ENCODE assay signal across 15 mouse cellular contexts in genomic region chr16:22100067-22100466, GRCm38 (mm10).
DNase-seq lines count a peak whose midpoint lies in the region; ATAC-seq and TF ChIP-seq lines count a peak whose summit lies in the region.
"Had no signal": no experiment of that assay in that cellular context is flagged by ENCODE, and none has a peak within 500 bp of the region (broad histone marks: within the 10 kb centered on the region; RNA-seq: fewer than 3 reads in every experiment).

No protein-coding gene starts in this region.

- no peak for DNase-seq in forebrain, postnatal 0 days
- no peak for DNase-seq in forebrain, embryonic 14.5 days (ENCODE audit: low spot score)
- DNase-seq in kidney, postnatal 0 days (ENCODE audit: low spot score), result no peak
- no peak for DNase-seq in kidney, postnatal 14 days
- peak; percentile 13 for DNase-seq in retina, postnatal 1 day
- no peak for DNase-seq in retina, embryonic 14.5 days (ENCODE audit: low spot score)
- DNase-seq in embryo, embryonic 10.5 days (ENCODE audit: low spot score), result no peak
- no peak for DNase-seq in frontal cortex, adult 2 months (ENCODE audit: extremely low spot score in 1 of 2, low spot score in 1 of 2)
- DNase-seq: cerebellum, postnatal 14 days; kidney, adult 18-20 months; lung, postnatal 14 days; right cerebral cortex, postnatal 4 days; thymus, postnatal 4 days had no signal

- no peak overlapping the region for H3K9ac ChIP-seq in forebrain, postnatal 0 days
- no peak overlapping the region for H3K9ac ChIP-seq in forebrain, embryonic 14.5 days (ENCODE audit: low read length)
- no peak overlapping the region for H3K9ac ChIP-seq in kidney, postnatal 0 days (ENCODE audit: low read depth, low read length)
- H3K9ac ChIP-seq: heart, embryonic 13.5 days; liver, embryonic 12.5 days had no signal

- no peak overlapping the region for H3K27ac ChIP-seq in forebrain, postnatal 0 days (ENCODE audit: low read depth, low read length)
- H3K27ac ChIP-seq in forebrain, embryonic 14.5 days (ENCODE audit: low read depth, low read length), result no peak overlapping the region
- H3K27ac ChIP-seq in kidney, postnatal 0 days, result no peak overlapping the region
- H3K27ac ChIP-seq: heart, embryonic 13.5 days; liver, embryonic 12.5 days had no signal

- H3K36me3 ChIP-seq in forebrain, postnatal 0 days (ENCODE audit: insufficient read depth), result no peaks in the 10 kb centered on the region
- H3K36me3 ChIP-seq in forebrain, embryonic 14.5 days (ENCODE audit: control insufficient read depth, insufficient read depth, low read length), result no peaks in the 10 kb centered on the region
- no peaks in the 10 kb centered on the region for H3K36me3 ChIP-seq in kidney, postnatal 0 days (ENCODE audit: insufficient read depth, low read length)
- H3K36me3 ChIP-seq: liver, embryonic 12.5 days had no signal

- H3K27me3 ChIP-seq in forebrain, postnatal 0 days (ENCODE audit: insufficient read depth, low read length), result no peaks in the 10 kb centered on the region
- H3K27me3 ChIP-seq in forebrain, embryonic 14.5 days (replicated peaks; ENCODE audit: control insufficient read depth, insufficient read depth, low read length), result no peaks in the 10 kb centered on the region
- H3K27me3 ChIP-seq in kidney, postnatal 0 days (ENCODE audit: insufficient read depth, low read length), result no peaks in the 10 kb centered on the region
- H3K27me3 ChIP-seq: heart, embryonic 13.5 days; liver, embryonic 12.5 days had no signal

- H3K4me3 ChIP-seq in forebrain, postnatal 0 days (ENCODE audit: low read depth, low read length), result no peak overlapping the region
- H3K4me3 ChIP-seq in forebrain, embryonic 14.5 days (ENCODE audit: low read depth, low read length), result no peak overlapping the region
- H3K4me3 ChIP-seq in kidney, postnatal 0 days (replicated peaks; ENCODE audit: low read depth, low read length), result no peak overlapping the region
- H3K4me3 ChIP-seq: heart, embryonic 13.5 days; liver, embryonic 12.5 days had no signal

- peak; percentile 31; the same call in 1 of the 2 replicates for TF ChIP-seq CTCF in forebrain, postnatal 0 days (IDR thresholded peaks at IDR 0.05; ENCODE audit: low read depth)
- peak; percentile 32; the same call in 1 of the 2 replicates for TF ChIP-seq CTCF in kidney, postnatal 0 days (IDR thresholded peaks at IDR 0.05; ENCODE audit: low read depth)

- H3K4me2 ChIP-seq in forebrain, postnatal 0 days (ENCODE audit: low read depth), result no peak overlapping the region
- no peak overlapping the region for H3K4me2 ChIP-seq in forebrain, embryonic 14.5 days (ENCODE audit: low read length)
- no peak overlapping the region for H3K4me2 ChIP-seq in kidney, postnatal 0 days (ENCODE audit: low read length)
- H3K4me2 ChIP-seq: heart, embryonic 13.5 days; liver, embryonic 12.5 days had no signal

- 83% methylated on average over 2 of the region's 2 CpGs for WGBS in forebrain, postnatal 0 days
- 95% methylated on average over 2 of the region's 2 CpGs for WGBS in forebrain, embryonic 14.5 days
- WGBS in kidney, postnatal 0 days, result 61% methylated on average over 2 of the region's 2 CpGs

- no peaks in the 10 kb centered on the region for H3K9me3 ChIP-seq in forebrain, postnatal 0 days (ENCODE audit: low read length)
- no peaks in the 10 kb centered on the region for H3K9me3 ChIP-seq in forebrain, embryonic 14.5 days (replicated peaks; ENCODE audit: control insufficient read depth, low read length)
- H3K9me3 ChIP-seq in kidney, postnatal 0 days (replicated peaks; ENCODE audit: low read length), result no peaks in the 10 kb centered on the region
- H3K9me3 ChIP-seq: heart, embryonic 13.5 days; liver, embryonic 12.5 days had no signal

- no peaks in the 10 kb centered on the region for H3K4me1 ChIP-seq in forebrain, postnatal 0 days (ENCODE audit: insufficient read depth)
- H3K4me1 ChIP-seq in forebrain, embryonic 14.5 days (ENCODE audit: control insufficient read depth, insufficient read depth, low read length), result 0 out of 2 replicates have a peak, but pooled peaks cover 3% of the 10 kb centered on the region
- H3K4me1 ChIP-seq in kidney, postnatal 0 days (replicated peaks; ENCODE audit: insufficient read depth, low read length), result peaks cover 4% of the 10 kb centered on the region; the same call in 1 of the 2 replicates
- H3K4me1 ChIP-seq: liver, embryonic 12.5 days had no signal

- no peak for ATAC-seq in forebrain, postnatal 0 days
- ATAC-seq in forebrain, embryonic 14.5 days, result no peak
- ATAC-seq in kidney, postnatal 0 days (replicated peaks; ENCODE audit: low FRiP score, low read depth), result no peak
- ATAC-seq: liver, embryonic 12.5 days had no signal
